7 mouse cellular contexts compared by ENCODE assay signal in the genomic region with DNA sequence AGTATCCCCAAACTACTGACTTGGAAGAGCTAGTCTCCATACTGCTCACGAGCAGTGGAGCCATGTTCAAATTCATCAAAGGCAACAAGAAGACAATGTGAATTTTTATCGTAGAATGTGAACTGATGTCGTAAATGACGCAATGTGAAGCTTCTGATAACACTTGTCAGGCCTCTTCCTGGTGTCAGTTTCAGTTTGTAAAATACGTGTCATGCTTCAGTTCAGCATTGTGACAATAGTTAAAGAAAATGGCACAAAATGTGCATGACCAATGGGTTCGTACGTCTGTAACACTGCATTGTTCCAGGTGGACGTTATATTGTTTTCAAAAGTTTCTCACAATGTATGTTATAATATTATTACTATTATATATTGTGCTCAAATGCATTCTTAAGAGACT.
"Had no signal": no experiment of that assay in that cellular context is flagged by ENCODE, and none has a peak within 500 bp of the region (broad histone marks: within the 10 kb centered on the region; RNA-seq: fewer than 3 reads in every experiment).

No protein-coding gene starts in this region.

- DNase-seq: kidney, adult 8-10 months; kidney, postnatal 10 days; layer of hippocampus, postnatal 36 days; liver, embryonic 13.5 days; lung, adult 18-20 months; right cerebral cortex, postnatal 14 days; thymus, postnatal 4 days had no signal
